Mouse (Mus musculus) kidney, adult 2 months (tissue): ENCODE measurements at regions not wholly inside any gene's neighbourhood (a gene's known extent, or its start where the extent isn't known, plus 50 kb on each side); places are given as distances from the start of the nearest gene placed in this dataset.

ENCODE experiments used
- DNase-seq: peaks from one replicate; pipeline ENCODE4 v3.0.0; 2021
- H3K27ac ChIP-seq: fragments of 200-500 bp; 2 replicates; pipeline ENCODE4 v1.5.1; 2012; ENCODE audit warnings: low read depth, low read length, control low read depth, inconsistent platforms; ENCODE audit not compliant: insufficient read depth
- H3K27me3 ChIP-seq: fragments of 200-500 bp; replicated peaks from 2 replicates; pipeline ENCODE4 v1.6.1; 2012; ENCODE audit warnings: mild to moderate bottlenecking, moderate library complexity, low read length, inconsistent platforms; ENCODE audit not compliant: control insufficient read depth, insufficient read depth
- H3K36me3 ChIP-seq: fragments of 200-500 bp; 2 replicates; pipeline ENCODE4 v1.6.1; 2012; ENCODE audit warnings: mild to moderate bottlenecking, moderate library complexity, low read length, inconsistent platforms; ENCODE audit not compliant: control insufficient read depth, insufficient read depth
- H3K4me1 ChIP-seq: fragments of 200-500 bp; 2 replicates; pipeline ENCODE4 v1.6.1; 2011; ENCODE audit warnings: low read length; ENCODE audit not compliant: control insufficient read depth, insufficient read depth
- H3K4me3 ChIP-seq: fragments of 200-500 bp; 2 replicates; pipeline ENCODE4 v1.5.1; 2011; ENCODE audit warnings: mild to moderate bottlenecking, low read depth, low read length, control low read depth; ENCODE audit not compliant: insufficient read depth
- CTCF ChIP-seq: fragments of 200-500 bp; conservative IDR thresholded peaks from 2 replicates; pipeline ENCODE4 v1.5.1; 2011; ENCODE audit warnings: low read depth, mild to moderate bottlenecking, control low read depth, low read length, moderate library complexity, mixed read lengths; ENCODE audit not compliant: insufficient read depth, insufficient read length
- POLR2A ChIP-seq: fragments of 200-500 bp; IDR thresholded peaks from one replicate; pipeline ENCODE4 v1.6.1; 2011; ENCODE audit warnings: low read depth, low read length, control low read depth
- WGBS: fragments of 180-500 bp; shearing (Covaris S2); methylation state at CpG from one replicate; pipeline ENCODE4 v1.1.7; 2018; 5-methylcytosine and 5-hydroxymethylcytosine counted together

- WGBS: 75% methylated on average over 3 of the region's 3 CpGs
- no peak overlapping the region for H3K27ac ChIP-seq
- peak; percentile 45 for DNase-seq
- H3K27me3 ChIP-seq: no peaks in the 10 kb centered on the region
- H3K36me3 ChIP-seq: no peaks in the 10 kb centered on the region
- no peaks in the 10 kb centered on the region for H3K4me1 ChIP-seq
- TF ChIP-seq CTCF (no peak), POLR2A (no peak)
- no peak overlapping the region for H3K4me3 ChIP-seq
Observed at GRCm38 (mm10) chr19:19229305-19229994, 118.5 kb upstream of the Rorb start.

- Histone ChIP-seq H3K27ac (no peak overlapping the region), H3K4me1 (no peaks in the 10 kb centered on the region), H3K27me3 (no peaks in the 10 kb centered on the region), H3K4me3 (no peak overlapping the region), H3K36me3 (no peaks in the 10 kb centered on the region)
- TF ChIP-seq POLR2A (no peak), CTCF (no peak)
- DNase-seq: no peak
- WGBS: 91% methylated on average over 6 of the region's 6 CpGs
Observed at GRCm38 (mm10) chr19:19220826-19221225, 109.8 kb upstream of the Rorb start.

- no peaks in the 10 kb centered on the region for H3K4me1 ChIP-seq
- TF ChIP-seq POLR2A (no peak), CTCF (no peak)
- no peak for DNase-seq
- no peak overlapping the region for H3K4me3 ChIP-seq
- WGBS: 75% methylated on average over 2 of the region's 2 CpGs
- no peaks in the 10 kb centered on the region for H3K27me3 ChIP-seq
- H3K27ac ChIP-seq: no peak overlapping the region
- H3K36me3 ChIP-seq: no peaks in the 10 kb centered on the region
Observed at GRCm38 (mm10) chr19:19219352-19219751, 108.4 kb upstream of the Rorb start.

- Histone ChIP-seq H3K4me3 (no peak overlapping the region), H3K4me1 (no peaks in the 10 kb centered on the region), H3K27ac (no peak overlapping the region), H3K27me3 (no peaks in the 10 kb centered on the region), H3K36me3 (no peaks in the 10 kb centered on the region)
- DNase-seq: no peak
- TF ChIP-seq POLR2A (no peak), CTCF (no peak)
- WGBS: 67% methylated on average over 3 of the region's 3 CpGs
Observed at GRCm38 (mm10) chr19:19218700-19219099, 107.7 kb upstream of the Rorb start.

GRCm38 (mm10) chr19:19199534-19199933 lies 88.5 kb upstream of the Rorb start:
- H3K4me3 ChIP-seq: no peak overlapping the region
- H3K27me3 ChIP-seq: no peaks in the 10 kb centered on the region
- TF ChIP-seq CTCF (no peak), POLR2A (no peak)
- 78% methylated on average over 8 of the region's 8 CpGs for WGBS
- no peak for DNase-seq
- H3K36me3 ChIP-seq: no peaks in the 10 kb centered on the region
- no peak overlapping the region for H3K27ac ChIP-seq
- no peaks in the 10 kb centered on the region for H3K4me1 ChIP-seq

- Histone ChIP-seq H3K36me3 (no peaks in the 10 kb centered on the region), H3K4me1 (no peaks in the 10 kb centered on the region), H3K27ac (no peak overlapping the region), H3K27me3 (no peaks in the 10 kb centered on the region), H3K4me3 (no peak overlapping the region)
- 59% methylated on average over 3 of the region's 3 CpGs for WGBS
- DNase-seq: no peak
- TF ChIP-seq POLR2A: no peak
- TF ChIP-seq CTCF: no peak
Observed at GRCm38 (mm10) chr19:19198780-19199179, 87.8 kb upstream of the Rorb start.

- Histone ChIP-seq H3K27me3 (no peaks in the 10 kb centered on the region), H3K4me1 (no peaks in the 10 kb centered on the region), H3K4me3 (no peak overlapping the region), H3K36me3 (no peaks in the 10 kb centered on the region), H3K27ac (no peak overlapping the region)
- no peak for DNase-seq
- WGBS: 29% methylated on average over 10 of the region's 10 CpGs
- TF ChIP-seq POLR2A: no peak
- no peak for TF ChIP-seq CTCF
Observed at GRCm38 (mm10) chr19:19194728-19195127, 83.7 kb upstream of the Rorb start.
